Mouse (Mus musculus): ENCODE data around the gene Xdh.

DNA sequence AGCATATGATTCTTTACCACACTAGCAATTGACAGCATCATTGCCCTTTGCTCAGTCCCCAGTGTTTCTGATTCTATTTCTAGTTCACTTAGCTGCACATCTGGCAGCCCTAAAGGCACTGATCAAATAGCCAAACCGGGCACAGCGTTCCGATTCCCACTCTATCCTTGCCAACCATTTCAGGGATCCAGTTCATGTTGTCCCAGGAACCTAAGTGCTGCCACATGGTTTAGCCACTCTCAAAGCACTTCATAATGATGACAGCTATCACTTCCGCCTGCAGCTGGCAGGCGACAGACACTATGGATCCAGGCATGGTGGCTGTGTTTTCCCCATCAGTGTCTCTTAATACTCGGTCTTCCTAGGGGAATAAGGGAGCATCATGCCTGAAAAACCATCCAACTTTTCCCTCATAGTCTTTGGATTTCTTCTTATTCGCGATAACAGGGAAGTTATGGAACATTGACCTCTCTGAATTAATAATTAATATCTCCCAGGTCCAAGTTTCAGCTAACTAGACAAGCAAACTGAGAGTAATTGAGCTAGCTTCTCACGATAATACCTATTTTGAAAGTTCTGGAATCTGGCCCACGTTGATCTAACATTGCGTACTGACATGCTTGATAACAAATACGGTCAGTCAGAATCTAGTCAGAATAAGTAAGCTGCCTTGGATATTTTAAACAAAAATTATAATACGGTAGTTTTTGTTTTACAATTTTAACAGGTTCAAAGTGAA is 46.1 kb upstream of the Xdh start:
- no peak for TF ChIP-seq CTCF (conservative IDR thresholded peaks at IDR 0.05; ENCODE audit: low read length)
- no peak for TF ChIP-seq POU5F1 (IDR thresholded peaks at IDR 0.05; ENCODE audit: borderline replicate concordance, low read length)
